Mouse (Mus musculus) activated CD4-positive, CD25-positive, alpha-beta regulatory T cell (primary cell): ENCODE measurements around the gene Olfr446. TPM values are rescaled to one million over a fixed set of nuclear protein-coding genes. Genes with fewer than 3 reads are reported as not detected.

ENCODE experiments used
- polyA plus RNA-seq, 2 experiments: library from polyadenylated mRNA; unstranded; fragments of 100-300 nt; shearing (Covaris generic); gene quantifications; one replicate each; pipeline ENCODE4 v1.2.1; 2017

Olfr446 gene
- under 1 TPM; 0.04 to 0.06 TPM for polyA plus RNA-seq

GRCm38 (mm10) chr6:42921077-42921476 lies at the start of gene Olfr446:
Olfr446 (plus strand) TSS chr6:42921377.

DNA sequence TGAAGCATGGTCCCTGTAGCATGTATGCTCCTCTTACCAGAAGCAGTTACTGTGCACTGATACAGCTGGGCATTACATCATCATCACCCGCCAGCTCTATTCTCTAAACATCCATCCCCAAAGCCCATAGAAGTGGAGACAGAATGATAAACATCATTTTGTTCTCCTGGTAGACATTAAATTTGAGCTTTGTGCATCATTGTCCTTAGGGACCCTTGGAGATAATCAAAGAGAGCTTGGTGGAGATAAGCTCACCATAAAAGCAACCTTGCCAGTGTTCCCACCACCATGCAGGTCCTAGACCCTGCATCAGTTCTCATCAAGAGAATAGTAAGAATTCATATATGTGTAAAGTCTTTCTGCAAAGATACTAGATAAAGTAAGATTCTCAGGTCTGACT lies 31.0 kb upstream of the Olfr446 start, which contains the start of gene Olfr448:
Olfr448 (plus strand) TSS at position 301 of the 400 bp plus-strand sequence.

DNA sequence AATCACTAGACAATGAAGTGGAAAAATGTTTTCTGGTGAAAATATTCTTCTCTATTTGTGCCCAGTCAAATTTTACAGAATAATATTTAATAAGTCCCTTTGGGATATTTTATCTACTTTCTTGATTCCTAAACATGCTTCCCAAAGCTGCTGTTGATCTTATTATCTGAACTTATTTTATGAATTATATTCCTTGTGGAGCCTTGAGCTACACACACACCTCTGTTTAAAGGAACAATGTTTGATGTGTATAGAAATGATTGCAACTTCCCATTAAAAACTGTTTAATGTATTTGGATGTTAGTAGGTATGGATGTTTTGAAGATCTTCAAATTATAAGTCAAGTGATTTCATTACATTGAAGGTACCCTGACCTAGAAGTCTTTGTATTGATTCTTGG lies 12.6 kb upstream of the Olfr446 start, which contains the start of gene Olfr447:
Olfr447 (plus strand) TSS at position 301 of the 400 bp plus-strand sequence.

GRCm38 (mm10) chr6:42948767-42949166 lies 27.6 kb downstream of the Olfr446 start, which contains the start of gene Olfr444:
Olfr444 (plus strand) TSS chr6:42949067.

Other genes with a start within 250 kb of the Olfr446 start
- under 1 TPM in 1 of 2 experiments, not detected in 1; 0.28 TPM for gene Tcaf1, start 211.3 kb upstream of the Olfr446 start, polyA plus RNA-seq
- not detected for gene Olfr453, start 182.0 kb upstream of the Olfr446 start, polyA plus RNA-seq
- not detected for gene Olfr38, start 165.0 kb upstream of the Olfr446 start, polyA plus RNA-seq
- not detected for gene Olfr452, start 136.3 kb upstream of the Olfr446 start, polyA plus RNA-seq
- gene Olfr450, start 109.4 kb upstream of the Olfr446 start, polyA plus RNA-seq: not detected
- gene Olfr449, start 87.0 kb upstream of the Olfr446 start, polyA plus RNA-seq: under 1 TPM in 1 of 2 experiments, not detected in 1; 0.31 TPM
- gene Olfr448, start 30.9 kb upstream of the Olfr446 start, polyA plus RNA-seq: not detected
- gene Olfr447, start 12.5 kb upstream of the Olfr446 start, polyA plus RNA-seq: not detected
- gene Olfr444, start 27.7 kb downstream of the Olfr446 start, polyA plus RNA-seq: not detected
- gene Olfr441, start 185.0 kb downstream of the Olfr446 start, polyA plus RNA-seq: under 1 TPM in 1 of 2 experiments, not detected in 1; 0.25 TPM
- under 1 TPM in 1 of 2 experiments, not detected in 1; 0.18 TPM for gene Olfr237-ps1, start 225.2 kb downstream of the Olfr446 start, polyA plus RNA-seq
- not detected for gene Olfr437, start 241.9 kb downstream of the Olfr446 start, polyA plus RNA-seq